9 mouse cellular contexts compared by ENCODE assay signal in the genomic region with DNA sequence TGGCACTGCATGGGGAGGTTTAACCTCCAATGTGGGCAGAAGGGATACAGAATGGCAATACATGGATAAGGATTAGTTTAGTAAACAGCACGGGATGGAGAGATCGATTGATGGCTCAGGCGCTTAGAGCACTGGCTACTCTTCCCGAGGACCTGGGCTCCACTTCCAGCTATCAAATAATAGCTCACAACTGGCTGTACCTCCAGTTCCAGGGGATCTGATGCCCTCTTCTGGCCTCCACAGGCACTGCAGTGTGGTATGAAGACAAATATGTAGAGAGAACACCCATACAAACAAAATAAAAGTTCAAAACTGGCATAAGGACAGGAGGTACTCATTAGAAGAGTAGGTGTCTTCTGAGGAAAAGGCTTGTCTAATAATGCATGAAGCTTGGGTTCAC. TPM values are rescaled to one million over a fixed set of nuclear protein-coding genes. Genes with fewer than 3 reads are reported as not detected.
DNase-seq lines count a peak whose midpoint lies in the region; ATAC-seq lines count a peak whose summit lies in the region.
"Had no signal": no experiment of that assay in that cellular context is flagged by ENCODE, and none has a peak within 500 bp of the region (broad histone marks: within the 10 kb centered on the region; RNA-seq: fewer than 3 reads in every experiment).

No protein-coding gene starts in this region.

- no peak overlapping the region for H3K9ac ChIP-seq in kidney, embryonic 14.5 days (ENCODE audit: low read depth, low read length)
- no peak overlapping the region for H3K9ac ChIP-seq in embryonic facial prominence, embryonic 14.5 days (ENCODE audit: low read depth, low read length)
- no peak overlapping the region for H3K9ac ChIP-seq in liver, embryonic 16.5 days (ENCODE audit: low read depth, low read length)
- H3K9ac ChIP-seq: liver, embryonic 15.5 days had no signal

- peak; percentile 42 for DNase-seq in kidney, adult 11 months
- peak; percentile 67 for DNase-seq in CD4-positive, CD25-positive, alpha-beta regulatory T cell, adult 2 months (ENCODE audit: low read depth, low spot score)
- peak; percentile 9 for DNase-seq in Muller cell, postnatal 12 days (ENCODE audit: inconsistent ontology term)
- peak; percentile 24 for DNase-seq in embryonic facial prominence, embryonic 14.5 days (ENCODE audit: low spot score)
- DNase-seq in splenic B cell, adult 2 months (ENCODE audit: low read depth, low spot score) = peak; percentile 65
- DNase-seq in right cerebral cortex, postnatal 25 days = no peak

- no peaks in the 10 kb centered on the region for H3K9me3 ChIP-seq in kidney, embryonic 14.5 days (ENCODE audit: control insufficient read depth, low read length)
- no peaks in the 10 kb centered on the region for H3K9me3 ChIP-seq in embryonic facial prominence, embryonic 14.5 days (ENCODE audit: control insufficient read depth, low read length)
- H3K9me3 ChIP-seq in liver, embryonic 16.5 days (replicated peaks; ENCODE audit: control insufficient read depth, low read length) = no peaks in the 10 kb centered on the region
- H3K9me3 ChIP-seq: liver, embryonic 15.5 days had no signal

- peaks cover 70% of the 10 kb centered on the region for H3K36me3 ChIP-seq in kidney, embryonic 14.5 days (ENCODE audit: control insufficient read depth, insufficient read depth, low read length)
- H3K36me3 ChIP-seq in embryonic facial prominence, embryonic 14.5 days (ENCODE audit: control insufficient read depth, insufficient read depth, low read length) = peaks cover 93% of the 10 kb centered on the region
- H3K36me3 ChIP-seq in liver, embryonic 16.5 days (ENCODE audit: control insufficient read depth, insufficient read depth) = peaks cover 42% of the 10 kb centered on the region
- H3K36me3 ChIP-seq in splenic B cell, adult 2 months (ENCODE audit: control insufficient read depth, insufficient read depth, low read length, poor library complexity, severe bottlenecking) = peaks cover 17% of the 10 kb centered on the region

- H3K4me1 ChIP-seq in kidney, embryonic 14.5 days (ENCODE audit: control insufficient read depth, insufficient read depth, low read length) = no peaks in the 10 kb centered on the region
- no peaks in the 10 kb centered on the region for H3K4me1 ChIP-seq in embryonic facial prominence, embryonic 14.5 days (ENCODE audit: control insufficient read depth, insufficient read depth, low read length)
- H3K4me1 ChIP-seq in liver, embryonic 16.5 days (ENCODE audit: control insufficient read depth, low read depth, low read length) = no peaks in the 10 kb centered on the region
- H3K4me1 ChIP-seq: liver, embryonic 15.5 days had no signal

- H3K27ac ChIP-seq in kidney, embryonic 14.5 days (ENCODE audit: low read depth, low read length) = no peak overlapping the region
- no peak overlapping the region for H3K27ac ChIP-seq in embryonic facial prominence, embryonic 14.5 days (replicated peaks; ENCODE audit: low read depth, low read length)
- no peak overlapping the region for H3K27ac ChIP-seq in liver, embryonic 16.5 days (ENCODE audit: low read length)
- H3K27ac ChIP-seq: liver, embryonic 15.5 days had no signal

- no peak for ATAC-seq in kidney, embryonic 14.5 days (ENCODE audit: low FRiP score, low TSS enrichment)
- ATAC-seq in embryonic facial prominence, embryonic 14.5 days (ENCODE audit: low read depth) = no peak
- 0 out of 2 replicates have a peak, but pooled peaks have one; percentile 35 for ATAC-seq in liver, embryonic 16.5 days (ENCODE audit: low read depth)

- no peaks in the 10 kb centered on the region for H3K27me3 ChIP-seq in kidney, embryonic 14.5 days (ENCODE audit: control insufficient read depth, insufficient read depth, low read length)
- no peaks in the 10 kb centered on the region for H3K27me3 ChIP-seq in embryonic facial prominence, embryonic 14.5 days (replicated peaks; ENCODE audit: control insufficient read depth, insufficient read depth, low read length)
- H3K27me3 ChIP-seq in liver, embryonic 16.5 days (ENCODE audit: control insufficient read depth, insufficient read depth, low read depth, low read length) = no peaks in the 10 kb centered on the region
- H3K27me3 ChIP-seq in splenic B cell, adult 2 months (ENCODE audit: control insufficient read depth, insufficient read depth, low read length, poor library complexity, severe bottlenecking) = no peaks in the 10 kb centered on the region
- H3K27me3 ChIP-seq: liver, embryonic 15.5 days had no signal

- 84% methylated on average over 4 of the region's 4 CpGs for WGBS in kidney, embryonic 14.5 days
- WGBS in embryonic facial prominence, embryonic 14.5 days = 81% methylated on average over 4 of the region's 4 CpGs
- WGBS in liver, embryonic 16.5 days (ENCODE audit: insufficient replicate concordance) = 54% methylated on average over 4 of the region's 4 CpGs

- no peak overlapping the region for H3K4me2 ChIP-seq in kidney, embryonic 14.5 days (replicated peaks; ENCODE audit: low read depth, low read length)
- H3K4me2 ChIP-seq in embryonic facial prominence, embryonic 14.5 days (ENCODE audit: low read depth, low read length) = no peak overlapping the region
- H3K4me2 ChIP-seq in liver, embryonic 16.5 days (ENCODE audit: low read depth, low read length) = no peak overlapping the region
- H3K4me2 ChIP-seq: liver, embryonic 15.5 days had no signal

- no peak overlapping the region for H3K4me3 ChIP-seq in kidney, embryonic 14.5 days (ENCODE audit: low read length)
- no peak overlapping the region for H3K4me3 ChIP-seq in embryonic facial prominence, embryonic 14.5 days (ENCODE audit: low read depth, low read length)
- H3K4me3 ChIP-seq in liver, embryonic 16.5 days (ENCODE audit: low read depth, low read length) = no peak overlapping the region
- H3K4me3 ChIP-seq: liver, embryonic 15.5 days had no signal

RNA-seq across cellular contexts. Expression of a gene that starts 16.6 kb away (rescaled TPM):
- 89.8 and 110 TPM in 2 replicates for polyA plus RNA-seq in kidney, embryonic 14.5 days (2014; fragmentation: Nextera tagmentation; extraction: Ambion mirVana)
- 70.7 and 84.9 TPM in 2 replicates for polyA plus RNA-seq in embryonic facial prominence, embryonic 14.5 days (2014; fragmentation: Nextera tagmentation; extraction: Ambion mirVana)
- polyA plus RNA-seq in liver, embryonic 16.5 days (2015; fragmentation: Nextera tagmentation; extraction: Ambion mirVana) = 40.2 and 42.6 TPM in 2 replicates

RNA-seq across cellular contexts. Expression of a gene that starts 17.4 kb away (rescaled TPM):
- polyA plus RNA-seq in kidney, embryonic 14.5 days (2014; fragmentation: Nextera tagmentation; extraction: Ambion mirVana) = 161 and 169 TPM in 2 replicates
- 99.4 and 101 TPM in 2 replicates for polyA plus RNA-seq in embryonic facial prominence, embryonic 14.5 days (2014; fragmentation: Nextera tagmentation; extraction: Ambion mirVana)
- polyA plus RNA-seq in liver, embryonic 16.5 days (2015; fragmentation: Nextera tagmentation; extraction: Ambion mirVana) = 43.5 and 45.1 TPM in 2 replicates

RNA-seq across cellular contexts. Expression of a gene that starts 28.2 kb away (rescaled TPM):
- polyA plus RNA-seq in kidney, embryonic 14.5 days (2014; fragmentation: Nextera tagmentation; extraction: Ambion mirVana) = 5.0 and 5.7 TPM in 2 replicates
- polyA plus RNA-seq in embryonic facial prominence, embryonic 14.5 days (2014; fragmentation: Nextera tagmentation; extraction: Ambion mirVana) = 3.9 and 4.5 TPM in 2 replicates
- polyA plus RNA-seq in liver, embryonic 16.5 days (2015; fragmentation: Nextera tagmentation; extraction: Ambion mirVana) = 0.13 and 0.25 TPM in 2 replicates

RNA-seq across cellular contexts. Expression of a gene that starts 28.6 kb away (rescaled TPM):
- polyA plus RNA-seq in kidney, embryonic 14.5 days (2014; fragmentation: Nextera tagmentation; extraction: Ambion mirVana) = not detected in 2 replicates
- polyA plus RNA-seq in embryonic facial prominence, embryonic 14.5 days (2014; fragmentation: Nextera tagmentation; extraction: Ambion mirVana) = not detected in 2 replicates
- polyA plus RNA-seq in liver, embryonic 16.5 days (2015; fragmentation: Nextera tagmentation; extraction: Ambion mirVana) = not detected in 2 replicates
- polyA plus RNA-seq: liver, embryonic 15.5 days had no signal

RNA-seq across cellular contexts. Expression of a gene that starts 29.3 kb away (rescaled TPM):
- 0.08 and 0.16 TPM in 2 replicates for polyA plus RNA-seq in kidney, embryonic 14.5 days (2014; fragmentation: Nextera tagmentation; extraction: Ambion mirVana)
- polyA plus RNA-seq in embryonic facial prominence, embryonic 14.5 days (2014; fragmentation: Nextera tagmentation; extraction: Ambion mirVana) = 0.17 and 0.34 TPM in 2 replicates
- 0.05 and 0.06 TPM in 2 replicates for polyA plus RNA-seq in liver, embryonic 16.5 days (2015; fragmentation: Nextera tagmentation; extraction: Ambion mirVana)
